Mouse (Mus musculus) stomach, postnatal 0 days (tissue): Measurements from ENCODE around the gene Nrp1.

Experiments
- CTCF ChIP-seq: IDR thresholded peaks from 2 replicates; pipeline ENCODE4 v1.5.1; 2016; ENCODE audit warnings: antibody characterized with exemption, low read depth, mild to moderate bottlenecking, moderate library complexity
- EP300 ChIP-seq: optimal IDR thresholded peaks from 2 replicates; pipeline ENCODE3; 2016; ENCODE audit warnings: antibody characterized with exemption

DNA sequence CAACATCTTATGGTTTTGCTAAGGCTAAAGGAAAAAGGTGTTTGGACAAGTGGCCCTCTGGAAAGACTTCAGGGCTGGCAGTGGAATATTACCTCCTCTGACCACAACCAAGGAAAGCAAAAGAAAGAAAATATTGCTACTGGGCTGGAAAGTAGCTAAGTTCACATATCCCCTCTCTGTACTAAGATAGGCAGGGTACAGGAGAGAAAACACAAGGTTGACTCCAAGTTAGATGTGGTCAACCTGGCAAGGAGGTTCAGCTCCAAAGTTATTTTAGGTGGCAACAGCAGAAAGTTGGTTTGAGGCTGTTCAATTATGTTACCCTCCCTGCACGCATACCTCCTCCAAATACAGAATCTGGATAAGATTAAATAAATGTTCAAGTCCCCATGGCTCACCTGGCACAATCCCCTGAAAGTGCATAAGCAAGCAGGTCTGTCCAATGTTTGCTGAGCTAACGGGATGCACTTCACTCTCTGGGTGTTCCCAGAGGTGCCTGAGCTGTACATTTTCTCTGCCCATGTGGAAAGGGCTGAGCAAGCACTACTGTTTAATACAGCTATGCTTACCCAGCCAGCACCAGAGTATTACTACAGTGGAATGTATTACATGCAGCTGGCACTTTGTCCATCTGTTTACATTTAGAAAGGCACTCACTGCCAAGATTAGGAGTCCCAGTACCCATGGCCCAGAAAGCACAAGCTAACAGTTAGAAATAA lies 185.9 kb downstream of the Nrp1 start:
- no peak for TF ChIP-seq CTCF
- TF ChIP-seq EP300 = no peak
